Mouse (Mus musculus): Measurements from ENCODE around the gene Slc41a1. TPM values are rescaled to one million over a fixed set of nuclear protein-coding genes. Genes with fewer than 3 reads are reported as not detected.
A peak's percentile ranks its signal among the peaks of the same experiment; 100 is the strongest.

Gene Slc41a1
- polyA plus RNA-seq (2016; fragmentation: Nextera tagmentation; extraction: Ambion mirVana): 11.5 and 12.2 TPM in 2 replicates

GRCm38 (mm10) chr1:131827207-131827786 lies at the start of gene Slc41a1:
Gene Slc41a1, plus strand, starts transcription at chr1:131827493.
- peak within 1 kb of the TSS; percentile 75 for H3K27ac ChIP-seq
- no peaks in the 10 kb centered on the region for H3K9me3 ChIP-seq (replicated peaks)
- H3K4me1 ChIP-seq: peaks cover 33% of the 10 kb centered on the region
- H3K27me3 ChIP-seq: no peaks in the 10 kb centered on the region
- peaks cover 5% of the 10 kb centered on the region; the same call in 1 of the 2 replicates for H3K36me3 ChIP-seq
- H3K4me2 ChIP-seq (replicated peaks): peak within 1 kb of the TSS; percentile 70
- ATAC-seq (ENCODE audit: low FRiP score): peak; percentile 77
- WGBS: 2% methylated on average over 25 of the region's 25 CpGs
- peak within 1 kb of the TSS; percentile 71 for H3K4me3 ChIP-seq
- peak within 1 kb of the TSS; percentile 78 for H3K9ac ChIP-seq

GRCm38 (mm10) chr1:131794591-131794990 lies 32.7 kb upstream of the Slc41a1 start:
- 38% methylated on average over 3 of the region's 3 CpGs for WGBS
- Histone ChIP-seq H3K9ac (no peak overlapping the region), H3K4me2 (replicated peaks) (no peak overlapping the region), H3K9me3 (replicated peaks) (no peaks in the 10 kb centered on the region), H3K4me1 (peaks cover 3% of the 10 kb centered on the region; the same call in 1 of the 2 replicates), H3K27me3 (peaks cover 8% of the 10 kb centered on the region; the same call in 1 of the 2 replicates), H3K36me3 (no peaks in the 10 kb centered on the region), H3K27ac (no peak overlapping the region), H3K4me3 (no peak overlapping the region)
- no peak for ATAC-seq (ENCODE audit: low FRiP score)

- Histone ChIP-seq H3K9ac (no peak overlapping the region), H3K4me2 (replicated peaks) (no peak overlapping the region), H3K27ac (no peak overlapping the region), H3K4me3 (no peak overlapping the region), H3K9me3 (replicated peaks) (no peaks in the 10 kb centered on the region), H3K4me1 (peaks cover 3% of the 10 kb centered on the region; the same call in 1 of the 2 replicates), H3K27me3 (peaks cover 8% of the 10 kb centered on the region; the same call in 1 of the 2 replicates), H3K36me3 (no peaks in the 10 kb centered on the region)
- WGBS: 85% methylated on average over 3 of the region's 3 CpGs
- ATAC-seq (ENCODE audit: low FRiP score): no peak
Measured at GRCm38 (mm10) chr1:131795171-131795570, 32.1 kb upstream of the Slc41a1 start.

- WGBS: 8% methylated on average over 26 of the region's 26 CpGs
Measured at GRCm38 (mm10) chr1:131797202-131797909, 29.9 kb upstream of the Slc41a1 start, which contains the start of gene Pm20d1. Gene Pm20d1, plus strand, starts transcription at chr1:131797381.

GRCm38 (mm10) chr1:131800001-131800400 lies 27.3 kb upstream of the Slc41a1 start:
- Histone ChIP-seq H3K4me1 (peaks cover 3% of the 10 kb centered on the region; the same call in 1 of the 2 replicates), H3K9me3 (replicated peaks) (no peaks in the 10 kb centered on the region), H3K9ac (no peak overlapping the region), H3K4me3 (no peak overlapping the region), H3K27ac (no peak overlapping the region), H3K36me3 (no peaks in the 10 kb centered on the region), H3K27me3 (peaks cover 8% of the 10 kb centered on the region; the same call in 1 of the 2 replicates), H3K4me2 (replicated peaks) (no peak overlapping the region)
- 50% methylated on average over 1 of the region's 1 CpGs for WGBS
- no peak for ATAC-seq (ENCODE audit: low FRiP score)

More at GRCm38 (mm10) chr1:131797202-131797909, 29.9 kb upstream of the Slc41a1 start, which contains the start of gene Pm20d1:
- peak within 1 kb of the TSS; percentile 57 for H3K4me2 ChIP-seq (replicated peaks)
- H3K36me3 ChIP-seq: no peaks in the 10 kb centered on the region
- H3K27ac ChIP-seq: no peak within 1 kb of the TSS
- peaks cover 8% of the 10 kb centered on the region; the same call in 1 of the 2 replicates for H3K27me3 ChIP-seq
- ATAC-seq (ENCODE audit: low FRiP score): no peak
- no peaks in the 10 kb centered on the region for H3K9me3 ChIP-seq (replicated peaks)
- H3K4me3 ChIP-seq: peak within 1 kb of the TSS; percentile 27
- peak within 1 kb of the TSS; percentile 43; the same call in 1 of the 2 replicates for H3K9ac ChIP-seq
- peaks cover 3% of the 10 kb centered on the region; the same call in 1 of the 2 replicates for H3K4me1 ChIP-seq

- WGBS: 96% methylated on average over 8 of the region's 8 CpGs
- no peaks in the 10 kb centered on the region for H3K36me3 ChIP-seq
- no peak overlapping the region for H3K4me2 ChIP-seq (replicated peaks)
- H3K4me1 ChIP-seq: peaks cover 3% of the 10 kb centered on the region; the same call in 1 of the 2 replicates
- H3K27ac ChIP-seq: no peak overlapping the region
- H3K4me3 ChIP-seq: no peak overlapping the region
- no peak overlapping the region for H3K9ac ChIP-seq
- H3K27me3 ChIP-seq: peaks cover 8% of the 10 kb centered on the region; the same call in 1 of the 2 replicates
- H3K9me3 ChIP-seq (replicated peaks): no peaks in the 10 kb centered on the region
- ATAC-seq (ENCODE audit: low FRiP score): no peak
Measured at GRCm38 (mm10) chr1:131801071-131801470, 26.2 kb upstream of the Slc41a1 start.

- no peaks in the 10 kb centered on the region for H3K9me3 ChIP-seq (replicated peaks)
- 87% methylated on average over 5 of the region's 5 CpGs for WGBS
- H3K27me3 ChIP-seq: peaks cover 2% of the 10 kb centered on the region; the same call in 1 of the 2 replicates
- no peak overlapping the region for H3K4me2 ChIP-seq (replicated peaks)
- H3K4me1 ChIP-seq: no peaks in the 10 kb centered on the region
- no peak for ATAC-seq (ENCODE audit: low FRiP score)
- no peak overlapping the region for H3K27ac ChIP-seq
- H3K9ac ChIP-seq: no peak overlapping the region
- H3K4me3 ChIP-seq: no peak overlapping the region
- no peaks in the 10 kb centered on the region for H3K36me3 ChIP-seq
Measured at GRCm38 (mm10) chr1:131802652-131803051, 24.6 kb upstream of the Slc41a1 start.

GRCm38 (mm10) chr1:131804166-131804565 lies 23.1 kb upstream of the Slc41a1 start:
- no peaks in the 10 kb centered on the region for H3K4me1 ChIP-seq
- no peak overlapping the region for H3K27ac ChIP-seq
- WGBS: 92% methylated on average over 3 of the region's 3 CpGs
- no peak overlapping the region for H3K9ac ChIP-seq
- H3K4me2 ChIP-seq (replicated peaks): no peak overlapping the region
- no peaks in the 10 kb centered on the region for H3K9me3 ChIP-seq (replicated peaks)
- H3K4me3 ChIP-seq: no peak overlapping the region
- H3K27me3 ChIP-seq: no peaks in the 10 kb centered on the region
- ATAC-seq (ENCODE audit: low FRiP score): no peak
- H3K36me3 ChIP-seq: no peaks in the 10 kb centered on the region

- Histone ChIP-seq H3K27me3 (no peaks in the 10 kb centered on the region), H3K36me3 (no peaks in the 10 kb centered on the region), H3K9me3 (replicated peaks) (no peaks in the 10 kb centered on the region), H3K9ac (no peak overlapping the region), H3K27ac (no peak overlapping the region), H3K4me2 (replicated peaks) (no peak overlapping the region), H3K4me1 (no peaks in the 10 kb centered on the region), H3K4me3 (no peak overlapping the region)
- WGBS: 86% methylated on average over 1 of the region's 1 CpGs
- ATAC-seq (ENCODE audit: low FRiP score): no peak
Measured at GRCm38 (mm10) chr1:131808986-131809385, 18.3 kb upstream of the Slc41a1 start.

GRCm38 (mm10) chr1:131809651-131810050 lies 17.6 kb upstream of the Slc41a1 start:
- 69% methylated on average over 2 of the region's 2 CpGs for WGBS
- H3K27ac ChIP-seq: no peak overlapping the region

GRCm38 (mm10) chr1:131811393-131811792 lies 15.9 kb upstream of the Slc41a1 start:
- H3K36me3 ChIP-seq: no peaks in the 10 kb centered on the region
- no peaks in the 10 kb centered on the region for H3K9me3 ChIP-seq (replicated peaks)
- no peak overlapping the region for H3K4me2 ChIP-seq (replicated peaks)
- no peak overlapping the region for H3K4me3 ChIP-seq
- H3K9ac ChIP-seq: no peak overlapping the region
- H3K4me1 ChIP-seq: no peaks in the 10 kb centered on the region
- WGBS: 87% methylated on average over 1 of the region's 1 CpGs
- no peak overlapping the region for H3K27ac ChIP-seq
- H3K27me3 ChIP-seq: no peaks in the 10 kb centered on the region
- no peak for ATAC-seq (ENCODE audit: low FRiP score)

More at GRCm38 (mm10) chr1:131809651-131810050, 17.6 kb upstream of the Slc41a1 start:
- Histone ChIP-seq H3K4me2 (replicated peaks) (no peak overlapping the region), H3K4me3 (no peak overlapping the region), H3K4me1 (no peaks in the 10 kb centered on the region), H3K9me3 (replicated peaks) (no peaks in the 10 kb centered on the region), H3K27me3 (no peaks in the 10 kb centered on the region), H3K36me3 (no peaks in the 10 kb centered on the region), H3K9ac (no peak overlapping the region)
- no peak for ATAC-seq (ENCODE audit: low FRiP score)

GRCm38 (mm10) chr1:131812006-131812405 lies 15.3 kb upstream of the Slc41a1 start:
- H3K4me1 ChIP-seq: no peaks in the 10 kb centered on the region
- no peaks in the 10 kb centered on the region for H3K36me3 ChIP-seq
- no peak overlapping the region for H3K4me2 ChIP-seq (replicated peaks)
- 70% methylated on average over 9 of the region's 9 CpGs for WGBS
- H3K27me3 ChIP-seq: no peaks in the 10 kb centered on the region
- no peak overlapping the region for H3K9ac ChIP-seq
- no peaks in the 10 kb centered on the region for H3K9me3 ChIP-seq (replicated peaks)
- H3K4me3 ChIP-seq: no peak overlapping the region
- H3K27ac ChIP-seq: no peak overlapping the region
- no peak for ATAC-seq (ENCODE audit: low FRiP score)
